Mouse (Mus musculus) forebrain, embryonic 13.5 days (tissue): ENCODE measurements at regions not wholly inside any gene's neighbourhood (a gene's known extent, or its start where the extent isn't known, plus 50 kb on each side); places are given as distances from the start of the nearest gene placed in this dataset.

ENCODE experiments used
- ATAC-seq: fragments of 200-750 bp; cut with Nextera tagmentation; 2 replicates; pipeline ENCODE4 v1.8.0; 2017
- H3K27ac ChIP-seq: fragments of 300-500 bp; sonication (generic); 2 replicates; pipeline ENCODE4 v1.5.1; 2015; ENCODE audit warnings: inconsistent platforms, mild to moderate bottlenecking, moderate library complexity
- H3K27me3 ChIP-seq: fragments of 300-500 bp; sonication (generic); 2 replicates; pipeline ENCODE4 v1.6.1; 2015; ENCODE audit warnings: mild to moderate bottlenecking, inconsistent platforms
- H3K36me3 ChIP-seq: fragments of 300-500 bp; sonication (generic); 2 replicates; pipeline ENCODE4 v1.6.1; 2015; ENCODE audit warnings: mild to moderate bottlenecking, inconsistent platforms; ENCODE audit not compliant: poor library complexity, severe bottlenecking
- H3K4me1 ChIP-seq: fragments of 300-500 bp; sonication (generic); 2 replicates; pipeline ENCODE4 v1.6.1; 2015; ENCODE audit warnings: inconsistent platforms
- H3K4me2 ChIP-seq: fragments of 300-500 bp; sonication (generic); 2 replicates; pipeline ENCODE4 v1.6.1; 2015; ENCODE audit warnings: inconsistent platforms, mild to moderate bottlenecking, moderate library complexity
- H3K4me3 ChIP-seq: fragments of 300-500 bp; sonication (generic); 2 replicates; pipeline ENCODE4 v1.5.1; 2015; ENCODE audit warnings: mild to moderate bottlenecking, inconsistent platforms
- H3K9ac ChIP-seq: fragments of 300-500 bp; sonication (generic); 2 replicates; pipeline ENCODE4 v1.6.1; 2015; ENCODE audit warnings: mild to moderate bottlenecking, inconsistent platforms
- H3K9me3 ChIP-seq: fragments of 300-500 bp; sonication (generic); replicated peaks from 2 replicates; pipeline ENCODE4 v1.6.1; 2016; ENCODE audit warnings: inconsistent platforms
- WGBS: fragments of 180-500 bp; shearing (Covaris S2); methylation state at CpG from one replicate; pipeline ENCODE4 v1.1.7; 2015; 5-methylcytosine and 5-hydroxymethylcytosine counted together

DNA sequence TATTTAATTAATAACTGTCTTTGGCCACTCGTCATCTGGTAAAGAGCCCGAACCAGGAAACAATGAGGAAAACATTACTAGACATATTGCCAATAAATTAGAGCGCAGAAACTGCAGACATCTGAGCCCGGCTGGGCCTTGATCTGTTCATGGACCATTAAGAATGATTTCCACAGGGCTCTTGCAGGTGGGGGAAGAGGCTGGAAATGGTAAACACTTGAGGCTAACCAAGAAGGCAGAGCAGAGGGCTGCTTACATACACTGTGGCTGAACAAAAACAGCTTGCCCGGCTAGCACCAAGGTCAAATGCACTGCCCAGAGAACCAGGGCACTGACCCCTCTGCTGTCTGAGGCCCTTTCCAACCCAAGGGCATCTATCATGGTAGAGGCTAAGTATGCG lies 115.5 kb upstream of the Twist2 start:
- no peak overlapping the region for H3K27ac ChIP-seq
- ATAC-seq = no peak

DNA sequence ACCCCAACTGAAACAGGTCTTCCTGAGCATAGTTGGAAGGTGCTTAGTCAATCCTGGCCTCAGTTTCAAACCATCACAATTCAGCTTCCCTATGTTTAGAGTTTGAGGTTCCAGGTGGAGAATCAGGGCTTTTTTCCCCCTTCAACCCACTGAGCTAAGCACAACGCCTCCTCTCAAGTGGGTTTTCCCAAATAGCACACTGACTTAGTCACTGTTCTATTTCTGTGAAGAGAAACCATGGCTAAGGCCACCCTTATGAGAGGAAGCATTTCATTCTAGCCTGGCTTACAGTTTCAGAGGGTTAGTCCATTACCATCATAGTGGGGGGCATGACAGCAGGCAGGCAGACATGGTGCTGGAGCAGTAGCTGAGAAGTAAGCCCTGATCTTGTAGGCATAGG lies 109.7 kb upstream of the Twist2 start:
- Histone ChIP-seq H3K36me3 (no peaks in the 10 kb centered on the region), H3K27ac (no peak overlapping the region), H3K4me2 (no peak overlapping the region), H3K4me3 (no peak overlapping the region), H3K4me1 (no peaks in the 10 kb centered on the region), H3K27me3 (no peaks in the 10 kb centered on the region), H3K9ac (no peak overlapping the region), H3K9me3 (peaks cover 3% of the 10 kb centered on the region; the same call in 1 of the 2 replicates)
- 79% methylated on average over 1 of the region's 1 CpGs for WGBS
- ATAC-seq = no peak

More for the DNA sequence above, 115.5 kb upstream of the Twist2 start:
- Histone ChIP-seq H3K27me3 (no peaks in the 10 kb centered on the region), H3K4me2 (no peak overlapping the region), H3K4me3 (no peak overlapping the region), H3K9ac (no peak overlapping the region), H3K36me3 (no peaks in the 10 kb centered on the region), H3K9me3 (no peaks in the 10 kb centered on the region; the same call in 1 of the 2 replicates), H3K4me1 (no peaks in the 10 kb centered on the region)
- 85% methylated on average over 6 of the region's 6 CpGs for WGBS

DNA sequence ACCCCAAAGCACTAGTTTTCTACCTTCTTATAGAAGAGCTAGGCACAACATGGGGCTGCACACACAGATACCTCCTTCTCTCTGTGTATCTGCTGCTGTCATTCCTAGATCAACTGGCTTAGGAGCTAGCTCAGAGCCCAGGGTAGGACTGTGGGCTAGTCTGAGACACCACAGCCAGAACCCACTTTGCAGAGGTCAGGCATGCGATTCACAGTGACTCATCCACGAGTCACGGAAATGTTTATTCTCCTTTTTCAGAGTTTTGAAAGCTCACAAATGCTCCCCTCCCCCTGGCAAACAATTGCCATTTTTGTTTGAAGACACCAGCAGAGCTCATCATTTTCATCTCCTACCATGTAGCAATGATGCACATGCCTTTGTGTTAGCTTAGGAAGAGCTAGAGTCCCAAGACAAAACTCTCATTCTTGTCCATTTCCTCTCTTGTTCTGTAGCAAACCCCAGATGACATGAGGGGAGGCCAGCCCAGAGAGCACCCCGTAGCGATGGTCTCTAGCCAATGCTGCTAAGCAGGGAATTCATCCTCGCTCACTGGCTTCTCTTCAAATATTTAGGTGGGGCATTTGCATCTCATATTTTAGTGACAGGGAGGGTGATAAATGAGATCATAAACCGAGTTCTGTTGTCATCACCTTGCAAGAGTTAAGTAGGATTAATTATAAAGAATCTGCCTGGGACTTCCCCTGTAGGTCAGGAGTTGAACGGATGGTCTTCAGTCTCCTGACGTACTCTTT lies 108.4 kb upstream of the Twist2 start:
- H3K36me3 ChIP-seq = no peaks in the 10 kb centered on the region
- 93% methylated on average over 9 of the region's 9 CpGs for WGBS
- no peak overlapping the region for H3K9ac ChIP-seq
- H3K4me3 ChIP-seq = no peak overlapping the region
- no peak overlapping the region for H3K27ac ChIP-seq
- no peak for ATAC-seq
- no peak overlapping the region for H3K4me2 ChIP-seq
- H3K4me1 ChIP-seq = no peaks in the 10 kb centered on the region
- H3K27me3 ChIP-seq = no peaks in the 10 kb centered on the region
- H3K9me3 ChIP-seq = peaks cover 3% of the 10 kb centered on the region; the same call in 1 of the 2 replicates

DNA sequence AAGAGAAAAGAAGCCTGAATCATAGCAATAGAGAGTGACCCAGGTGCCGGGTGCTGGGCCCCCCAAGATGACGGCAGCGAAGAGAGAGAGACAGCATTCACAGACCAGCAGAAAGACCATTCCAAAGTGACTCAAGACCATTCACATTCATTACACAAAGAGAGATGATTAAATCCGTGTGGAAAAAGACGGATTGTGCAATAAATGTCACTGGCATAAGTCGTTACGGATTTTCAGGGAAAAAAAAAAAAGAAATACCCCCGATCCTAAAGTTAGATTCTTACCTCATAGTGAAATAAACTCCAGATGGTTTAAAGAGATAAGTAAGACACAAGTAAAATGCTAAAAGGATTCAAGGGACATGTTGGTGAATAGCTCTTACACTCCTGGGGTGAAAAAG lies 104.2 kb upstream of the Twist2 start:
- Histone ChIP-seq H3K36me3 (no peaks in the 10 kb centered on the region), H3K27ac (no peak overlapping the region), H3K9ac (no peak overlapping the region), H3K4me3 (no peak overlapping the region), H3K27me3 (no peaks in the 10 kb centered on the region), H3K9me3 (peaks cover 2% of the 10 kb centered on the region; the same call in 1 of the 2 replicates), H3K4me2 (no peak overlapping the region), H3K4me1 (no peaks in the 10 kb centered on the region)
- 83% methylated on average over 8 of the region's 8 CpGs for WGBS
- ATAC-seq = no peak

DNA sequence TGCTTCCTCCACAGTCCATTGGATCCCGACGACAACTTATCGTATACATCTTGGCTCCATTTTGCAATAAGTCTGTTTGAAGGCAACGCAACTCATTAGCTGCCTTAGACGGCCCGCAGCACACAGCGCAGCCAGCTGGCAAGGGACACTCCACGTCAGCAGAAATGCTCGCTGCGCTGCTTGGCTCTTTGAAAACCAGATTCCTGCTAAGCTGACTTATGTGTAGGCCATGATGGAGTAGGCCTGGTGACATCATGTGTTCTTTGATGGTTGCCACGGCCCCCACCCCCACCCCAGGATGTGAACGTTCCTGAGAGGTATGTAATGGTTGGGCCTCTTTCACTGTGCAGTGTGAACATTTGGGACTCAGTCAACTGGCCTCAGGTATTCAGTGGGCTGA lies 99.8 kb upstream of the Twist2 start:
- no peak overlapping the region for H3K9ac ChIP-seq
- WGBS = 84% methylated on average over 12 of the region's 12 CpGs
- no peak overlapping the region for H3K4me2 ChIP-seq
- no peaks in the 10 kb centered on the region for H3K9me3 ChIP-seq
- no peak for ATAC-seq
- no peaks in the 10 kb centered on the region for H3K4me1 ChIP-seq
- H3K4me3 ChIP-seq = no peak overlapping the region
- H3K27me3 ChIP-seq = no peaks in the 10 kb centered on the region
- H3K27ac ChIP-seq = no peak overlapping the region
- no peaks in the 10 kb centered on the region for H3K36me3 ChIP-seq

DNA sequence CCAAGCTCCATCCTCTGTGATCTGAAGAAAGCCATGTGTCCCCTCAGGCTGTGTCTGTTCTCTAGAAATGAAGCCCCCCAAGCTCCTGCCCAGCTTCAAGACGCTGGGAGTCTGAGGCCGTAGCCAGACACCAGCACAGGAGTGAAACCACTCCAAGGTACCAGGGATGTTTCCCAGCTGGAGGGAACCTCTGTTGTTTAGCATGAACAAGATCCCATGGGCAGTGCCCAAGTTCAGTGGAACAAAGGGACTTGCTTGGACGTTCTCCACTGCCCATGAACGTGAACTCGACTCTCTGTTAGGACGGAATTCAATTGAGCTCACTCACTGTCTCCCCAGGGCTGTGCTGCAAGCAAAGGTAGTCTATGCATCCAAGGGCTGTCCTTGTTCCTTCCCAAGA lies 99.2 kb upstream of the Twist2 start:
- Histone ChIP-seq H3K9me3 (no peaks in the 10 kb centered on the region), H3K27ac (no peak overlapping the region), H3K4me3 (no peak overlapping the region), H3K4me2 (no peak overlapping the region), H3K9ac (no peak overlapping the region), H3K27me3 (no peaks in the 10 kb centered on the region), H3K4me1 (no peaks in the 10 kb centered on the region), H3K36me3 (no peaks in the 10 kb centered on the region)
- WGBS = 84% methylated on average over 6 of the region's 6 CpGs
- no peak for ATAC-seq

DNA sequence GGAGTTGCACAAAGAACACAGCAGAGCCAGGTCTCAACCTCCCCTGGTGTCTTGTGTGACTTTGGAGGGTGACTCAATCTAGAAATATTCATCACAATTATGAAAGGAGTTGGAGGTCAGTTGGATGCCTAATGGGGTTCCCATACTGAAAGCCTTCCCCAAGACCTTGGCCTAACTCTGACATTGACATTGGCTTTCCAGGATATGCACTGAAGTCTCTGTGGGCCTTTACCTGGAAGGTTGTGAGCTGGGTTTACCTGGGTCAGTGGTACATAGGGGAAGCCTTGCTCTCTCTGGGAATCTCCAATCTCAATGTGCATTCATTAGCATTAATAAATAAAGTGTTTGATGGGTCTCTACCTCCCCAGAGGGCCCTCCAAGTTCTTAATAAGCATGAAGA lies 98.5 kb upstream of the Twist2 start:
- no peaks in the 10 kb centered on the region for H3K4me1 ChIP-seq
- H3K36me3 ChIP-seq = no peaks in the 10 kb centered on the region
- no peak for ATAC-seq
- no peaks in the 10 kb centered on the region for H3K9me3 ChIP-seq
- H3K27ac ChIP-seq = no peak overlapping the region
- H3K4me2 ChIP-seq = no peak overlapping the region
- no peak overlapping the region for H3K9ac ChIP-seq
- no peak overlapping the region for H3K4me3 ChIP-seq
- no peaks in the 10 kb centered on the region for H3K27me3 ChIP-seq

DNA sequence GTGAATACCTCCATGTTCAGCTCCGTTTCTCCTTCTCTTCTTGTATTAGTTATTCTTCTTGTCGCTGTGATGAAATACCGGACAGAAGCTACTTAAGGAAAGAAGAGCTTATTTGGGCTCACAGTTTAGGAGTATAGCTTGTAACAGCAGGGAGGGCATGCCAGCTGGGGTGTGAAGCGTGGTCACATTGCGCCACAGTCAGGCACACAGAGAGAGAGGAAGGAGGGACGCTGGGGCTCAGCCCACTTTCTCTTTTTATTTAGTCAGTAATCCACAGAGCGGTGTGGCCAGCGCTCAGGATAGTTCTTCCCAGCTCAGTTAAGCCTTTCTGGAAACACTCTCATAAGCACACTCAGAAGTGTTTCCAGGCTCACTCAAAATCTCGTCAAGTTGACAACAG lies 95.8 kb upstream of the Twist2 start:
- H3K36me3 ChIP-seq = no peaks in the 10 kb centered on the region
- no peak overlapping the region for H3K4me2 ChIP-seq
- 82% methylated on average over 9 of the region's 9 CpGs for WGBS
- H3K4me3 ChIP-seq = no peak overlapping the region
- H3K4me1 ChIP-seq = no peaks in the 10 kb centered on the region
- no peaks in the 10 kb centered on the region for H3K9me3 ChIP-seq
- no peak overlapping the region for H3K9ac ChIP-seq
- ATAC-seq = no peak
- no peak overlapping the region for H3K27ac ChIP-seq
- no peaks in the 10 kb centered on the region for H3K27me3 ChIP-seq

DNA sequence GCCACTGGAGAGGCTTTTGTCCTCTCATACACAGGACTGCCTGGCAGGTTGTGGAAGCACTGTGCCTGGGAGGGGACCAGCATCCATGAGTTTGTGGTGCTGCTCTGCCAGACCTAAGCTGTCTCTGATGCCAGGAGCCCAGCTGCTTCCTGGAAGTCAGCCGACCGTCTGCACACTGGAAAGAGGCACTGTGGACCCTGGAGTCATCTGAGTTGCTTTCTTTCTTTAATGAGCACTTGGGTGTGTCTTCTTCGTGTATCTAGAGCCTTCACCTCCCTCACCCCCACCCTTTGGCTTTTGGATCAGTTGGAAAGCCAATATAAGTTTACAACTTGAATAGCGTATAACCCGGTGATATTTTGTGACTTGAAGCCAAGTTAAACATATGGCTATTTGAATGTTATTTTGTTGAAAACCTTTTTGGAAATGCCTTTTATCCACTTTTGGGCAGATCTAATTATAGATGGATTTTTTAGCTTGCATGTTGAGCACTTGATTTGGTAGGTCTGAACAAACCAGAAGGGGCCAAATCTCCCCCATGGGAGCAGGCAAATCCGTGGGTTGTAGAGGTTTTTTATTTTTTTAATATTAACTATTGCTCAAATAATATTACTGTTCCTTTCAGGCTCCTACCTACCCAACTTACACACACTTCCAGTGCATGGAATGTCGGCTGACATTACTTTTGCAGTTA lies 92.6 kb upstream of the Twist2 start:
- H3K27me3 ChIP-seq = no peaks in the 10 kb centered on the region
- no peaks in the 10 kb centered on the region for H3K36me3 ChIP-seq
- no peak overlapping the region for H3K4me2 ChIP-seq
- H3K4me1 ChIP-seq = no peaks in the 10 kb centered on the region
- H3K9me3 ChIP-seq = no peaks in the 10 kb centered on the region
- 82% methylated on average over 7 of the region's 7 CpGs for WGBS
- H3K4me3 ChIP-seq = no peak overlapping the region
- no peak for ATAC-seq
- no peak overlapping the region for H3K9ac ChIP-seq
- no peak overlapping the region for H3K27ac ChIP-seq

DNA sequence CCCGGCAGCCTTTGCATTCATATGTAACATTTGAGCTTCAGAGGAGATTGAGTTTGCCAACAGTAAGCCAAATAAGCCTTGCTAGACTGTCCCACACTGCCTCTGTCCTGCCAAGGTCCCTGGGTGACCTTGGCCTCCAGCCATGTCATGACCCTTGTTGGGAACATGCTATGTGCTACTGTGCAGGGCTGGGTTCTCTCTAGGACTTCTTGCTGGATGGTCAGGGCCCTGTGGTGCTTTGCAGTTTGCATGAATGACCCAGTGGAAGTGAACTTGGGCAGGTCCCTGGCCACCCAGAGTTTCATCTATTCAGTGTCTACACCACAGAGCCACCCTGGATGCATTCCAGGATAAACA lies 92.0 kb upstream of the Twist2 start:
- Histone ChIP-seq H3K27ac (no peak overlapping the region), H3K9ac (no peak overlapping the region), H3K4me3 (no peak overlapping the region), H3K4me2 (no peak overlapping the region), H3K36me3 (no peaks in the 10 kb centered on the region), H3K9me3 (no peaks in the 10 kb centered on the region), H3K4me1 (no peaks in the 10 kb centered on the region), H3K27me3 (no peaks in the 10 kb centered on the region)
- WGBS = 97% methylated on average over 1 of the region's 1 CpGs
- ATAC-seq = no peak

DNA sequence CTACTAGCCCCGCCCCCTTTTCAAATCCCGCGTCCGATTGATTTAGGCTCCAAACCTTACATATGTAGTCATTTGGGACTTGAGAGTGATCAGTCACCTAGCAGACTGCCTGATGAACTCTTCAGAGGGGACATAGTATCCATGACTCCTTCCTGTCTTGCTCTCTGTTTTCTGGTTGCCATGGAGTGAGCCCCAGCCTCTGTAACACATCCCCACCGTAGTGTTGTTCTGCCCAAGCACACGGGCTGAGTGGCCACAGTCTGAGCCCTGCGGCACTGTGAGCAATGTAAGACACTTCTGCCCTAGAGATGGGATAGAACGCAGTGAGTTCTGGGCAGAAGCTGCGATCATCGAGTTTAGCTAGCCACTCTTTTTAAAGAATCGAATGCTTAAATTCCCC lies 88.1 kb upstream of the Twist2 start:
- Histone ChIP-seq H3K4me1 (no peaks in the 10 kb centered on the region), H3K36me3 (no peaks in the 10 kb centered on the region), H3K27ac (no peak overlapping the region), H3K27me3 (no peaks in the 10 kb centered on the region), H3K4me3 (no peak overlapping the region), H3K4me2 (no peak overlapping the region), H3K9me3 (no peaks in the 10 kb centered on the region), H3K9ac (no peak overlapping the region)
- WGBS = 92% methylated on average over 11 of the region's 11 CpGs
- ATAC-seq = no peak

DNA sequence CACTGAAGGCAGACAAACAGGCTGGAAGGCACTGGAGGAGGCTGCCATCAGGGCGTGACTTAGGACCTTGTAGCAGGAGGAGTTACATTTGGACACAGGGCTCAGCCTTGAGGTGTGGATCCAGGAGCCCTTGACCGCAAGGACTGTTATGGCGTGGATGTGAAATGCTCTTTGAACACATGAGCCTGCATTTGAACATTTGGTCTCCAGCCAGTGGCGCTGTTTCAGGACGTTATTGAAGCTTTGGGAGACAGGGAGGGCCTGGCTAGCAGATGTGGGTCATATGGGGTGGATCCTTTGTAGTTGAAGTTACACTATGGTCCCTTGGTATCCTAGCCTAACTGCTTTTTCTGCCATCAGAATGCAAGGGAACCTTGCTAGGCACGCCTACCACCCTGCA lies 87.0 kb upstream of the Twist2 start:
- H3K9me3 ChIP-seq = no peaks in the 10 kb centered on the region
- WGBS = 92% methylated on average over 6 of the region's 6 CpGs
- no peak for ATAC-seq

DNA sequence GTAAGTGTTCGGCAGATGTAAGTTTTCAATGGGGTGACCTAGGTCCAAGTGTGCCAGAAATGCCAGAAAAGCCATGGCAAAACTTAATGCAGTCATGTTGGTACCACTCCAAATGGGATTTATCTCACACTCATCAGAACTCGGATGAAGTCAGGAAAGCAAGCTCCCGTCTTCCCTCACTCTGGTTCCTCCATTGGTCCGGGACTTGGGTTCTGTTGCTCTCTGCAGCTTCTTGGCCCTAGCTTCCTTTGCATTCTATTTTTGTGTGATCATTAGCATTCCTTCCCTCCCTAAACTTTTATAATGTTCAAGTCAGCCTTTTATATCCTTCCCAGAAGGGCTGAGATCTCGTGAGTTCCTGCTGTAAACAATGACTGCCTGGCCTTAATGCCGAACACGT lies 85.9 kb upstream of the Twist2 start:
- Histone ChIP-seq H3K4me3 (no peak overlapping the region), H3K4me1 (no peaks in the 10 kb centered on the region), H3K27ac (no peak overlapping the region), H3K4me2 (no peak overlapping the region), H3K9me3 (no peaks in the 10 kb centered on the region), H3K9ac (no peak overlapping the region), H3K27me3 (no peaks in the 10 kb centered on the region), H3K36me3 (no peaks in the 10 kb centered on the region)
- no peak for ATAC-seq
- 74% methylated on average over 7 of the region's 7 CpGs for WGBS

More for the DNA sequence above, 87.0 kb upstream of the Twist2 start:
- Histone ChIP-seq H3K4me3 (no peak overlapping the region), H3K36me3 (no peaks in the 10 kb centered on the region), H3K4me1 (no peaks in the 10 kb centered on the region), H3K4me2 (no peak overlapping the region), H3K27ac (no peak overlapping the region), H3K9ac (no peak overlapping the region), H3K27me3 (no peaks in the 10 kb centered on the region)
